Mouse (Mus musculus) CH12.LX (cell line): ENCODE measurements at regions not wholly inside any gene's neighbourhood (a gene's known extent, or its start where the extent isn't known, plus 50 kb on each side); places are given as distances from the start of the nearest gene placed in this dataset.

Experiments used
- CTCF ChIP-seq, 2 experiments: IDR thresholded peaks in 1 of 2; conservative IDR thresholded peaks in 1 of 2; 2 replicates each; pipeline ENCODE4 v1.5.1; 2011 to 2012; ENCODE audit warnings: low read depth in 2 of 2, low read length in 2 of 2, improper control_type of control experiment in 1 of 2, inconsistent platforms in 1 of 2, mild to moderate bottlenecking in 1 of 2, moderate library complexity in 1 of 2
- EP300 ChIP-seq: IDR thresholded peaks from 2 replicates; pipeline ENCODE4 v1.6.1; 2011; ENCODE audit warnings: low read length, improper control_type of control experiment
- MAFK ChIP-seq: IDR thresholded peaks from 2 replicates; pipeline ENCODE4 v1.6.1; 2011; ENCODE audit warnings: low read length, improper control_type of control experiment; ENCODE audit not compliant: insufficient replicate concordance
- MEF2A ChIP-seq: IDR thresholded peaks from 2 replicates; pipeline ENCODE4 v1.6.1; 2014; ENCODE audit warnings: low read depth, mild to moderate bottlenecking, inconsistent platforms, low read length, improper control_type of control experiment, borderline replicate concordance
- MXI1 ChIP-seq: IDR thresholded peaks from 2 replicates; pipeline ENCODE4 v1.6.1; 2011; ENCODE audit warnings: mild to moderate bottlenecking, low read depth, low read length, improper control_type of control experiment
- POLR2A ChIP-seq: IDR thresholded peaks from 2 replicates; pipeline ENCODE4 v1.6.1; 2011; ENCODE audit warnings: low read depth, mild to moderate bottlenecking, improper control_type of control experiment, low read length

DNA sequence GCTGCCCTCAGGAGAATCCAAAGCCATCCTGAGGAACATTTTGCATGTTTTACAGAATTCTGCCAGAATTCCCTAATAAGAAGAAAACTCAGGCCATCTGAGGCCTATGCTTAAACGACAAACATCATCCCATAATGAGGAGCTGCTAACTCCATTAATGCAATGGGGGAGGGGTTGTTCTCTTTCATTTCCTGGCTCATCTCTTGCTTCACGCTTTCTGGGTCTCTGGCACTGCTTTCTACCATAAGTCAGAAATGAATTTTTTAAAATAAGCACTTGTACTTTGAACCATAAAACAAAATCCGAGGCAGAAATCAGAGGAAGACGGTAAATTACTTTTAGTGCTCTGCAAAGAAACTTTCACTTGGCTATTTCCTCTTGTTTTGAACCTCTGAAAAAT is 600.0 kb downstream of the Ttll7 start:
- TF ChIP-seq POLR2A (no peak), MEF2A (no peak), CTCF (conservative IDR thresholded peaks at IDR 0.05 in 1 of 2, IDR thresholded peaks at IDR 0.05 in 1 of 2; ENCODE audit: low read depth in 2 of 2, low read length in 2 of 2) (no peak), MXI1 (no peak), EP300 (no peak), MAFK (no peak)
